Mouse (Mus musculus) ES-Bruce4 (cell line): Measurements from ENCODE around the gene Slc28a3.

Experiments
- CTCF ChIP-seq: IDR thresholded peaks from one replicate; pipeline ENCODE4 v1.8.1; 2011; ENCODE audit warnings: low read depth, low read length
- POLR2A ChIP-seq: IDR thresholded peaks from one replicate; pipeline ENCODE4 v1.8.1; 2011; ENCODE audit warnings: low read length; ENCODE audit not compliant: insufficient read depth

GRCm38 (mm10) chr13:58509241-58509640 is 101.4 kb downstream of the Slc28a3 start:
- TF ChIP-seq POLR2A (no peak), CTCF (no peak)
